Mouse (Mus musculus) erythroblast, embryonic 14.5 days (primary cell): ENCODE results near the gene Ttc7.

Experiments
- GATA1 ChIP-seq: IDR thresholded peaks from 2 replicates; pipeline ENCODE4 v1.6.1; 2012; ENCODE audit warnings: low read length, inconsistent platforms, mixed read lengths
- TAL1 ChIP-seq: IDR thresholded peaks from 3 replicates; pipeline ENCODE4 v1.6.1; 2012; ENCODE audit warnings: low read length, inconsistent platforms, mixed read lengths

DNA sequence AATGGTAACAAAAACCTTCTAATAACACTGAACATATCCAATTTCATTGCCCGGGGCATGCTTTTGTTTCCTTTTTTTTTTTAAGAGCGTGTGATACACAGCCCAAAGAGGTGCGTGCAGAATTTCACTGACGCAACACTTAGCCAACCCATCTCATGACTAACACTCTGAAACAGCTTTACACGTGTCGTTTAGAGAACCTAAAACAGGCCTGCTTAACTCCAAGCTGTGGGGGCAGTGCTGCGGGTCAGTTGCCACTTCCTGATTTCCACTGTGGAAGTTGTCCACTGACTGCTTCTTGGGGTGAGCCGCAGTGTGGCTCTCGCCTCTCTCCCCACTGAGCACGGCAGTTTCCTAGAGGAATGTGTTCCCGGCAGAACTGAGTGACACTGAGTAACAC, 122.9 kb downstream of the Ttc7 start:
- TF ChIP-seq GATA1 (no peak), TAL1 (no peak)
